Mouse (Mus musculus) hindbrain, embryonic 11.5 days (tissue): ENCODE data around the gene Gm13306. TPM values are rescaled to one million over a fixed set of nuclear protein-coding genes. Genes with fewer than 3 reads are reported as not detected.

Experiments
- polyA plus RNA-seq: library from polyadenylated mRNA; unstranded; fragments of >200 nt; fragmentation: Nextera tagmentation; extraction: Ambion mirVana; gene quantifications from 2 replicates; pipeline ENCODE4 v1.2.1, GENCODE M21; 2014

Gm13306 gene
- polyA plus RNA-seq, 1 experiment from 2014 or later, result not detected

Other genes starting within 250 kb of the Gm13306 start
- not detected in 2 replicates for gene Gm21541, start 249.8 kb upstream of the Gm13306 start, polyA plus RNA-seq
- gene Gm20878, start 211.9 kb upstream of the Gm13306 start, polyA plus RNA-seq, result 1.7 and 2.1 TPM in 2 replicates
- 0.15 and 0.18 TPM in 2 replicates for gene Fam205a4, start 187.4 kb upstream of the Gm13306 start, polyA plus RNA-seq
- gene Gm21093, start 118.7 kb upstream of the Gm13306 start, polyA plus RNA-seq, result 0.24 and 0.40 TPM in 2 replicates
- not detected in 2 replicates for gene Gm3893, start 62.2 kb upstream of the Gm13306 start, polyA plus RNA-seq
- 2.8 TPM in 1 of 2 replicates, not detected in the other for gene Gm13304, start 38.6 kb upstream of the Gm13306 start, polyA plus RNA-seq
- gene Gm13305, start 15.2 kb downstream of the Gm13306 start, polyA plus RNA-seq, result 0.53 TPM in 1 of 2 replicates, not detected in the other
- gene Gm10600, start 87.2 kb downstream of the Gm13306 start, polyA plus RNA-seq, result not detected in 2 replicates
- not detected in 2 replicates for gene Ccl21b, start 102.3 kb downstream of the Gm13306 start, polyA plus RNA-seq
- gene Gm21953, start 140.8 kb downstream of the Gm13306 start, polyA plus RNA-seq, result not detected in 2 replicates
- gene Fam205a3, start 164.9 kb downstream of the Gm13306 start, polyA plus RNA-seq, result not detected in 2 replicates